Mouse (Mus musculus) gastrocnemius, postnatal 10 days (tissue): Measurements from ENCODE around the gene Fam19a1. TPM values are rescaled to one million over a fixed set of nuclear protein-coding genes. Genes with fewer than 3 reads are reported as not detected.
"Not testable (repeated sequence)": the region's sequence is repeated elsewhere in the genome, so short reads cannot be mapped to it uniquely, and the experiment has no call there.

Source experiments
- DNase-seq: peaks from one replicate; pipeline ENCODE4 v3.0.0; 2021; ENCODE audit warnings: mixed read lengths
- long read RNA-seq, 2 experiments: library from polyadenylated mRNA; stranded (forward); transcript quantifications; one replicate each; pipeline ENCODE4 v2.0.0; 2021
- total RNA-seq, 2 experiments: library from RNA; stranded (reverse); gene quantifications; 2 replicates each; pipeline ENCODE4 v1.2.3; 2021

Gene Fam19a1
- under 1 TPM; 0.09 to 0.11 TPM for total RNA-seq
- long read RNA-seq, experiment 1 = 0 reads
- long read RNA-seq, experiment 2 = 0 reads

DNA sequence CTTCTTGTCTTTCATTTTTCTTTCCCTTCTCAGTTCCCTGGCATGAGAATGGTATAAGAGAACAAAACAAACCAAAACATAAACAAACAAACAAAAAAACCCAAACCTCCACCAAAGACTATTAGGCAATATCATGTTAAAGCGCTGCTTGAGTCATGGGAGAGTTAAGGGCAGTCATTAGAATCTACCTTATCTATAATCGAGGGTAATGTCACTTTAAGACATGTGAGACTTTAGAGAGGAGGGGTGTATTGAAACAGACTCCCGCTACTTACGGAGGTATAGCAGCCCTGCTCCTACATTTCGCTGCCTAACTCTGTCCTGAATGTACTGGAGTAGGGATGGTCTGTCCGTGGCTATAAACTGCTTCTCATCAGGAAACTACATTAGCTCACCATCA is at the start of gene Fam19a1:
Gene Fam19a1, plus strand, starts transcription at position 301 of the 400 bp plus-strand sequence.
- DNase-seq = no peak

GRCm38 (mm10) chr6:96071080-96071479 is 41.9 kb upstream of the Fam19a1 start:
- DNase-seq = no peak

DNA sequence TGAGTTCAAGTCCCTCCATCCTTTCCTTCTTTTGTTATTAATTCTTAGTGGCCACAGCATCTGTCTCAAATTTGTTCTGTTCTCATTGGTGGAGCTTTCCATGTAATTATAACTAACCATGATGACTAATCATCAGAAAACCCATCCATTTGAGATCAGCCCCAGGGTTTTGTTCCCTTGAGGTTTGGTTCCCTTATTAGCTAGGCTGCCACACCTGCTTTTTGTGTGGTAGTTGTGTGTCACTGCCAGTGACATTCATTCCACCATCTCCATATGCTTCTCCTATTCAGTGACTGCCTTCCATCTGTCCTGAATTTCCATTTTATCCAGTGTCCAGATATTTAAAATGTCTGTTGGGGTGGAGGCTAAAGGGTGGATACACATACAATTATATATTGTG is 41.4 kb upstream of the Fam19a1 start:
- no peak for DNase-seq

GRCm38 (mm10) chr6:96089961-96090360 is 23.0 kb upstream of the Fam19a1 start:
- DNase-seq = no peak

DNA sequence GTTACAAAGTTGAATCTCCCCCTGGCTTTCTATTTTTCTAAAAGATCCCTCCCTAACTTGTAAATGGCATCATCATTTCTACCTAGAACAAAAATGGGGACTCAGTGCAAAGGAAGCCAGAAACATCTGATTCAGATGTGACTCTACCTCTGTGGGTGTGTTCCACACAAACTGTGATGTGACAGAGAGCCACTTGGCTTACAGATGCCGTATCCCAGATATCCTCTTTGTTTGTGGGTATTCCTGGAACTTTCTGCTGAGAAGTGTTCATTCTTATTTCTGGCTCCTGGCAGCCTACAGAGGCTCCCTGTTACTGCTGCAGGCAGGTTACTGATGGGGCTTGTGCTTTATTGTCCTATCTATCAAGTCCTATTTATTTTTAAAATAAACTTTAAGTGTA is 19.2 kb upstream of the Fam19a1 start:
- DNase-seq = no peak

GRCm38 (mm10) chr6:96098225-96098624 is 14.7 kb upstream of the Fam19a1 start:
- DNase-seq = no peak

- DNase-seq = no peak
These were observed 1.3 kb upstream of the Fam19a1 start for GRCm38 (mm10) chr6:96111656-96112055.

DNA sequence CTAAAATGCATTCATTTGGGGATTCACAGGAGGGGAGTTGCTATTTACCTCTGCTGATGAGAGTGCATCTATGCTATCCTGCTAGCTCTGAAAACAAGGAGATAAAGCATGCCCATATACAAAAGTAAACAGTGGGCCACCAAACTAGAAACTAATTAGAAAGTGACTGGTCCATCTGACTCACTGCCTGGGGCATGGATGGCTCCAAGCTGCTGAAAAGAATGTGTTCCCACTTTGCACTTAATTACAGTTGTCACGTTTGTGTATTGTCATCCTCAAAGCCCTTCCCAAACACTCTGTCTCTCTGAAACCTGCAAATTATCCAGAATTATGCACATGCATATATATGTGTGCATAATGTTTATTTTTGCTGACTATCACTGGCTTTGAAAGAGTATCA is 1.2 kb downstream of the Fam19a1 start:
- DNase-seq = no peak

GRCm38 (mm10) chr6:96116148-96116533 is 3.2 kb downstream of the Fam19a1 start:
- no peak for DNase-seq

DNA sequence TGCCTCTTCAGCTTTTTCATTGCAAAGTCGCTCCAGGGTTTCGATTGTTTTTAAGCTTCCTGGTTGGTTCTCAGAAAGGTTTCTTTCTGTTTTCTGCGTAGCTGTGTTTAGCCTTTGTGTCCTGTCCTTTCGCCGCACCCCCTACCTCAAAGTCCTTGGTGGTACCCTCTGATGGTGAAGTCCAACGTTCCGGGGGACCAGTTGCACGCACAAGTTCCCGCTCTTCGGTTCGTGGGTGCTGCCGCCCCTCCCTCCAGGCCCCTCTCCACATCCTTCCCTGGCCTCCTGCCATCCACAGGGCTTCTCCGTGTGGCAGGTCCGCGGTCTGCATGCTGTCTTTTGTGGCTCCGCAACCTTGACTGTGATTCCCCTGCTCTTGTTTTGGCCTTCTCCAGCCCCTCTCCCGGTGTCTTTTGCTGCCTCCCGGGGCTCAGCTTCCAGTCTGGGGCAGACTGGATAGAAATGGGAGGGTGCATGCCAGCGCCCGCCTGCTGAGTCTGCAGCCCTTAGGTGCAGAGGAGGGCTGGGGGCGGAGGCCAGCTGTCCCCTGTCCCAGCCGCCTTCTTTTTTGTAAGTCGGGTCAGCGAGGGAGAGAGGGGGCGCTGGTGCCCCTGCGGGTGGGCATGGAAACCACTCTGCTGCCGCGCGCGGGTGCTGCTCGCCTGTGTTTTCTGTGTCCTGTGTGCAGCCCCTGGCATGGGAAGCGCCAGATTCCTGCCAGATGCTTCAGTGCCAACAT is 3.7 kb downstream of the Fam19a1 start:
- peak; percentile 21 for DNase-seq

DNA sequence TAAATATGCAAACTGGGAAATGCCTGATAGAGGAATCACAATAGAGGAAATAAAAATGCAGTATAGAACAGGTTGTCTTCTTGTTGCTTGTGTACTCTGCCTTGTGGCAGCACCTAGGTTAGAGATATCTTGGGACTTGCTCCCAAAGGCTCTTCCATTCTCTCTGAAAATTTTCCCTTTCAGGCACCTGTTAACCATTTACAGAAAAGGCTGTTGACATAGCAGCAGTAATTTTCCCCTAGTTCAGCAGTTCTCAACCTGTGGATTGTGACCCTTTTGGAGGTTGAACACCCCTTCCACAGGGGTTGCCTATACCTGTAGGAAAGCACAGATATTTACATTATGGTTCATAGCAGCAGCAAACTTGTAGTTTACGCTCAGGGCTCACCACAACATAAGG is 30.4 kb downstream of the Fam19a1 start:
- no peak for DNase-seq

DNA sequence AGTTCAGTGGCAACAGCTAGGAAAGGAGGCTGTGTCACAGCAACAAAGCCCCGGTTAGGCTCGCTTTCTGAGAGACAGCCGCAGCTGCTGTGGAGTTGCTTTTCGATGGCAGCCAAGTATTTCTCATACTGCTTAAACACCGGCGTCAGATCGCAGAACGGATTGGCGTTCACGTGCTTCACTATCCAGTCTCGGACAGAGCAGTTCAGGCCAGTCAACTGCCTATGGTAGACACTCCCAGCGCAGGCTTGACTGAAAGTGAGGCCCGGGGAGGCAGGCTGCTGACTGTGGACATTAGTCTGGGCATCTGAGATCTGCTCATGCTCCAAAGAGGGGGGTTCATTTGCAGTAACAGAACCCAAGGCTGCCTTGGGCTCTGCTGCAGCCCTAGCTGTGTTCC is 52.4 kb downstream of the Fam19a1 start:
- peak; percentile 24 for DNase-seq

GRCm38 (mm10) chr6:96165818-96166379 is 52.9 kb downstream of the Fam19a1 start, which contains the start of gene 1700123L14Rik:
1700123L14Rik (minus strand) TSS chr6:96166243.
- DNase-seq = no peak

DNA sequence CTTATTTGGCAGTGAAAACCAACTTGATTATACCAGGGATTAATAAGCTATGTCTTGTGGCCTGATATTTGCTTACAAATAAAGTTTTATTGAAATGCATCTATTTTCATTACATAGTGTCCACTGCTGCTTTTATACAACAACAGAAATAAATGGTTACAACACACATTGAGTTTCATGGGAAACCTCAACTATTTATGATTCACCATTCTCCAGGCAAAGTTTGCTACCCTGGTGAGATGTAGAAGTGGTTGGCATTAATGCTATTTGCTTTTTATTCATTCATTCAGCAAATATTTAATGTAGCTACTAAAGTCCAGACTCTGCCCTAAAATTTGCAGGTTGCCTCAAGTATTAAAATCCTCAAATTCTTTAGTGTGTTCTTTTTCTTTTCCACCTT is 54.1 kb downstream of the Fam19a1 start:
- DNase-seq = no peak

DNA sequence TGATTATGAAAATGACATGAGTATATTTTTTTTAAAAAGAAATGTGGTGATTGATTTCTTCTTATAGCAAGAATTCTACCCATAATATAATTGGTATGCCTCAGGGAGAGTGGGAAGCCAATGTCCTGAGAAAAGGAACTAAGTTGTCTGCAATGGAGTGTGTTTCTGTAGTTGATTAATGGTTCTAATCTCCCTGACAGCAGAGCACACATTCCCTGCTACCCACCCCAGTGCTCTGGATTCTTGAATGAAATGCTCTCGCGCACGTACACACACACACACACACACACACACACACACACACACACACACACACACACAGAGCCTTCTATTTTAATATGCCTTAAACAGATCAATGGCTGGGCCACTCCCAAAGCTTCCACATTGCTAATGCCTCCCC is 60.7 kb downstream of the Fam19a1 start:
- DNase-seq = no peak

- DNase-seq = no peak
These were observed 65.6 kb downstream of the Fam19a1 start for GRCm38 (mm10) chr6:96178530-96178929.

GRCm38 (mm10) chr6:96183392-96183791 is 70.4 kb downstream of the Fam19a1 start:
- DNase-seq = no peak

GRCm38 (mm10) chr6:96186517-96186916 is 73.6 kb downstream of the Fam19a1 start:
- DNase-seq = no peak

- DNase-seq = not testable (repeated sequence)
These were observed 86.0 kb downstream of the Fam19a1 start for GRCm38 (mm10) chr6:96198991-96199390.

GRCm38 (mm10) chr6:96205395-96205794 is 92.4 kb downstream of the Fam19a1 start:
- DNase-seq = no peak

DNA sequence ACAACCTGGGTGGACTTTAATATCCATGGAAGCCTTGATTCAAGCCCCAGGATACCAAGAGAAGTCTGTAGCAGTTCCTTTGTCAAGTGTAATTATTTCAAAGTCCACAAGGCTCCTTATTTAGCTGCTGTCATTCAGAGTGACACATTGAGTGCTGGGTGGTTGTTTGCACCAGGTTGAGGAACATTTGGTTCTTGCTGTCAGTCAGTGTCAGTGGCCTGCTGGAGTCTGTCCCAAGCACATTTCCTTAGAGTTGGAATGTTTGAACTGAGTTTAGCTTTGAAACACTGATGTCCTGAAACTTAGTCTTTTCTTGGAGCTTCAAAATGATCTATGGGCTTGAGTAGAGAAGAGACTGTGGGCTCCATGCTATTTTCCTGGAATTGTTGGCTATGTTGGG is 121.9 kb downstream of the Fam19a1 start:
- DNase-seq = no peak

GRCm38 (mm10) chr6:96244320-96244719 is 131.4 kb downstream of the Fam19a1 start:
- DNase-seq = no peak

- no peak for DNase-seq
These were observed 139.0 kb downstream of the Fam19a1 start for GRCm38 (mm10) chr6:96252001-96252400.

- DNase-seq = no peak
These were observed 141.9 kb downstream of the Fam19a1 start for GRCm38 (mm10) chr6:96254815-96255214.
